Mouse (Mus musculus): ENCODE data around the gene Prune2.

DNA sequence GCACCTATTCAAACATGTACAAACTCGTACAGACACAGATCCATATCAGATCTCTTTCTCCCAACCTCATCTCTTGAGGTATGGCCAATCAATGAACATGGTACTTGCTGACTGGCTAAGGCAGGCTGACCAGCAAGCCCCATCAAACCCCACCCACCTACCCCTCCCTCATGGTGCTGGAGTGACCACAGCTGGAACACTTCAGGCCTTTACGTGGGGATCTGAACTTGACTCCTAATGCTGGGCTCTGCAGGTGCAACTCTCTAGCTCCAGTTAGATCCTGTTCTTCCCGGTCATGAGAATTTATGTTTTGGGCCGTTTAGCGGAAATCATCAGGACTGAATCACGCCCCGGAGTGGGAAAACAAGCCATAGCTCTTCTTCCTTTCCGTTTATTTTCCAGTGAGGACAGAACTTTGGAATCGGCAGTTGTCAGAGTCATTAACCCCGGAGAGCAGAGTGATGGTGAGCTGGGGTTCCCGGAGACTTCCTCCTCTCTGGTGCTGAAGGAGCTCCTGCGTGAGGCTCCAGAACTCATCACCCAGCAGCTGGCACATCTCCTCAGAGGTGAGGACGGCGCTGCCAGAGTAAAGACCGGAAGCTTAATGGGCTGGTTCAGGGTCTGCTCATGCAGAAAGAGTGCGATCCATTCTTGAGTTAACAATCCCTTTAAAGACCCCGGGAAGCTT lies 50.4 kb downstream of the Prune2 start:
- TF ChIP-seq CTCF (IDR thresholded peaks at IDR 0.05; ENCODE audit: low read depth, low read length), result no peak
- TF ChIP-seq GATA1 (IDR thresholded peaks at IDR 0.05; ENCODE audit: borderline replicate concordance, low read length), result no peak
